Mouse (Mus musculus) stomach, postnatal 0 days (tissue): ENCODE results near the gene Atp8b5. TPM values are rescaled to one million over a fixed set of nuclear protein-coding genes. Genes with fewer than 3 reads are reported as not detected.

Source experiments
- ATAC-seq: fragments of 200-750 bp; cut with Nextera tagmentation; 2 replicates; pipeline ENCODE4 v1.8.0; 2017; ENCODE audit not compliant: low FRiP score, low TSS enrichment
- DNase-seq: peaks from one replicate; pipeline ENCODE4 v3.0.0-alpha.2; 2016; ENCODE audit warnings: low spot score
- H3K27ac ChIP-seq: fragments of 300-500 bp; sonication (generic); replicated peaks from 2 replicates; pipeline ENCODE4 v1.5.1; 2014; ENCODE audit warnings: mild to moderate bottlenecking, control low read depth
- H3K27me3 ChIP-seq: fragments of 300-500 bp; sonication (generic); 2 replicates; pipeline ENCODE4 v1.6.1; 2014; ENCODE audit warnings: low read length; ENCODE audit not compliant: control insufficient read depth, insufficient read depth
- H3K36me3 ChIP-seq: fragments of 300-500 bp; sonication (generic); 2 replicates; pipeline ENCODE4 v1.6.1; 2014; ENCODE audit warnings: low read length, mixed read lengths; ENCODE audit not compliant: control insufficient read depth, insufficient read depth
- H3K4me1 ChIP-seq: fragments of 300-500 bp; sonication (generic); replicated peaks from 2 replicates; pipeline ENCODE4 v1.6.1; 2014; ENCODE audit warnings: antibody characterized with exemption; ENCODE audit not compliant: control insufficient read depth, insufficient read depth
- H3K4me2 ChIP-seq: fragments of 300-500 bp; sonication (generic); replicated peaks from 2 replicates; pipeline ENCODE4 v1.6.1; 2014; ENCODE audit warnings: low read depth, mild to moderate bottlenecking, control low read depth, moderate library complexity
- H3K4me3 ChIP-seq: fragments of 300-500 bp; sonication (generic); 2 replicates; pipeline ENCODE4 v1.5.1; 2014; ENCODE audit warnings: low read depth, low read length, control low read depth
- H3K9ac ChIP-seq: fragments of 300-500 bp; sonication (generic); 2 replicates; pipeline ENCODE4 v1.6.1; 2014; ENCODE audit warnings: mild to moderate bottlenecking, low read length, control low read depth, mixed read lengths
- H3K9me3 ChIP-seq: fragments of 300-500 bp; sonication (generic); 2 replicates; pipeline ENCODE4 v1.6.1; 2016; ENCODE audit warnings: low read length; ENCODE audit not compliant: control insufficient read depth
- CTCF ChIP-seq: IDR thresholded peaks from 2 replicates; pipeline ENCODE4 v1.5.1; 2016; ENCODE audit warnings: antibody characterized with exemption, low read depth, mild to moderate bottlenecking, moderate library complexity
- EP300 ChIP-seq: optimal IDR thresholded peaks from 2 replicates; pipeline ENCODE3; 2016; ENCODE audit warnings: antibody characterized with exemption
- WGBS: fragments of 180-500 bp; shearing (Covaris S2); extraction: QIAGEN DNeasy Blood & Tissue Kit; methylation state at CpG from one replicate; pipeline ENCODE4 v1.1.7; 2014; 5-methylcytosine and 5-hydroxymethylcytosine counted together
- polyA plus RNA-seq: library from polyadenylated mRNA; unstranded; fragments of >200 nt; fragmentation: Nextera tagmentation; extraction: Ambion mirVana; gene quantifications from 2 replicates; pipeline ENCODE4 v1.2.1, GENCODE M21; 2015

Gene Atp8b5
- polyA plus RNA-seq, 1 experiment from 2014 or later = 0.23 TPM

- Histone ChIP-seq H3K27me3 (no peaks in the 10 kb centered on the region), H3K9ac (peak overlapping the region; percentile 60; the same call in 1 of the 2 replicates), H3K9me3 (no peaks in the 10 kb centered on the region), H3K4me3 (peak overlapping the region; percentile 43), H3K27ac (peak overlapping the region; percentile 93), H3K4me2 (peak overlapping the region; percentile 65), H3K36me3 (0 out of 2 replicates have a peak, but pooled peaks cover 3% of the 10 kb centered on the region), H3K4me1 (peaks cover 6% of the 10 kb centered on the region)
- DNase-seq (no peak), ATAC-seq (no peak)
- WGBS = 68% methylated on average over 12 of the region's 12 CpGs
- TF ChIP-seq EP300 (no peak), CTCF (no peak)
These were observed 140.3 kb downstream of the Atp8b5 start for GRCm38 (mm10) chr4:43407071-43407920.

- Histone ChIP-seq H3K4me2 (no peak overlapping the region), H3K9ac (no peak overlapping the region), H3K27me3 (no peaks in the 10 kb centered on the region), H3K9me3 (no peaks in the 10 kb centered on the region), H3K4me1 (no peaks in the 10 kb centered on the region), H3K4me3 (no peak overlapping the region), H3K27ac (no peak overlapping the region), H3K36me3 (peaks cover 15% of the 10 kb centered on the region)
- 91% methylated on average over 14 of the region's 14 CpGs for WGBS
- DNase-seq (no peak), ATAC-seq (no peak)
- no peak for TF ChIP-seq CTCF
- no peak for TF ChIP-seq EP300
These were observed 147.8 kb downstream of the Atp8b5 start for GRCm38 (mm10) chr4:43414761-43415160.

DNA sequence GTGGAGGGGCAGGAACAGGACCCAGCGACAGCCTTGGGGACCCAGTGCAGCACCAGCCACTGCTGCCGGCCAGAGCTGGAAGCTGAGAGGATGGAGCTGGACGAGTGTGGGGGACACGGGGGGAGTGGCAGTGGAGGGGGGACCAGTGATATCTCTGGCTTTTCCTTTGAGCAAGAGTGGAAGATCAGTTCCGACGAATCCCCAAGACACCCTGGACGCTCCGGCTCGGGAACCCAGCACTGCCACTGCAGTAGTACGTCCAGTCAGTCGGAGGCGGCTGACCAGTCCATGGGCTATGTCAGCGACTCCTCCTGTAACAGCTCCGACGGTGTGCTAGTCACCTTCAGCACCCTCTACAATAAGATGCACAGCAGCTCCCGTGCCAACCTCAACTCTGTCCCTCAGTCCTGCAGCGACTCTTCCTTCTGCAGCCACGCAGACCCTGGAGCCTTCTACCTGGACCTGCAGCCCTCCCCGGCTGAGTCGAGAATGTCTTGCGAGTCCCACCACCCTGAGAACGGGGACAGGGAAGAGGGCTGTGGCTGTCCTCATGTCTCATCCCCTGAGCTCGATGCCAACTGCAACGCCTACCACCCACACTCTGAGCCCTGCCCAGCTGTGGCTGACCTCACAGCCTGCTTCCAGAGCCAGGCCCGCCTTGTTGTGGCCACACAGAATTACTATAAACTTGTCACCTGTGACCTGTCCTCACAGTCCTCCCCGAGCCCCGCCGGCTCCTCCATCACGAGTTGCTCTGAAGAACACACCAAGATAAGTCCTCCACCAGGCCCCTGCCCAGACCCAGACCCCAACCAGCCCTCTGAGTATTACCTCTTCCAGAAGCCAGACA is 148.5 kb downstream of the Atp8b5 start:
- 88% methylated on average over 29 of the region's 29 CpGs for WGBS
- ATAC-seq = no peak

DNA sequence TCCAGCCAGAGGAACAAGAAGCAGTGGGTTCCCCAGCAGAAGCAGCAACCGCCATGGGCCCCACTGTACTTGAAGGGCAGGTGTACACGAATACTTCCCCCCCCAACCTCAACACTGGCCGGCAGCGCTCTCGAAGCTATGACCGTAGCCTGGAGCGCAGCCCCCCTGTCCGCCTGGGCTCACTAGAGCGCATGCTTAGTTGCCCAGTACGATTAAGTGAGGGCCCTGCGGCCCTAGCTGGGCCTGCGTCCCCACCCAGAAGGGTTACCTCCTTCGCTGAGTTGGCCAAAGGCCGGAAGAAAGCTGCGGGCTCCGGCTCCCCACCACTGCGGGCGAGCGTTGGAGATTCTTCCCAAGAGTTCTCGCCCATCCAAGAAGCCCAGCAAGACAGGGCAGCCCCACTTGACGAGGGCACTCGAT is 149.1 kb downstream of the Atp8b5 start:
- Histone ChIP-seq H3K9me3 (no peaks in the 10 kb centered on the region), H3K4me2 (no peak overlapping the region), H3K27me3 (no peaks in the 10 kb centered on the region), H3K36me3 (peaks cover 12% of the 10 kb centered on the region), H3K27ac (no peak overlapping the region), H3K9ac (no peak overlapping the region), H3K4me3 (no peak overlapping the region), H3K4me1 (no peaks in the 10 kb centered on the region)
- no peak for DNase-seq
- ATAC-seq = no peak
- 95% methylated on average over 22 of the region's 22 CpGs for WGBS
- no peak for TF ChIP-seq EP300
- no peak for TF ChIP-seq CTCF

More for the DNA sequence above, 148.5 kb downstream of the Atp8b5 start:
- H3K4me3 ChIP-seq = no peak overlapping the region
- no peaks in the 10 kb centered on the region for H3K27me3 ChIP-seq
- H3K9ac ChIP-seq = no peak overlapping the region
- DNase-seq = no peak
- no peaks in the 10 kb centered on the region for H3K9me3 ChIP-seq
- H3K36me3 ChIP-seq = peaks cover 12% of the 10 kb centered on the region
- no peaks in the 10 kb centered on the region for H3K4me1 ChIP-seq
- H3K4me2 ChIP-seq = no peak overlapping the region
- no peak for TF ChIP-seq EP300
- no peak for TF ChIP-seq CTCF
- H3K27ac ChIP-seq = no peak overlapping the region

GRCm38 (mm10) chr4:43417269-43418062 is 150.5 kb downstream of the Atp8b5 start:
- Histone ChIP-seq H3K27ac (no peak overlapping the region), H3K9me3 (no peaks in the 10 kb centered on the region), H3K36me3 (peaks cover 19% of the 10 kb centered on the region), H3K4me3 (no peak overlapping the region), H3K27me3 (no peaks in the 10 kb centered on the region), H3K9ac (no peak overlapping the region), H3K4me2 (no peak overlapping the region), H3K4me1 (no peaks in the 10 kb centered on the region)
- TF ChIP-seq CTCF = no peak
- TF ChIP-seq EP300 = no peak
- ATAC-seq (no peak), DNase-seq (no peak)
- 63% methylated on average over 15 of the region's 16 CpGs for WGBS
